Mouse (Mus musculus): ENCODE measurements around the gene Gdpd5. TPM values are rescaled to one million over a fixed set of nuclear protein-coding genes. Genes with fewer than 3 reads are reported as not detected.
"Not testable (repeated sequence)": the region's sequence is repeated elsewhere in the genome, so short reads cannot be mapped to it uniquely, and the experiment has no call there.

Gdpd5 gene
- polyA plus RNA-seq, 1 experiment from 2014 or later: 21.4 TPM

GRCm38 (mm10) chr7:99355731-99356131 lies 25.5 kb upstream of the Gdpd5 start:
- H3K4me3 ChIP-seq: peak overlapping the region; percentile 45

GRCm38 (mm10) chr7:99356244-99356930 lies 24.8 kb upstream of the Gdpd5 start:
- Histone ChIP-seq H3K27ac (replicated peaks) (peak overlapping the region; percentile 96), H3K36me3 (replicated peaks) (no peaks in the 10 kb centered on the region), H3K4me1 (peaks cover 90% of the 10 kb centered on the region), H3K4me3 (peak overlapping the region; percentile 45), H3K27me3 (replicated peaks; ENCODE audit: low read depth, poor library complexity, severe bottlenecking) (no peaks in the 10 kb centered on the region), H3K9me3 (no peaks in the 10 kb centered on the region)
- DNase-seq (ENCODE audit: low spot score): peak; percentile 36
- WGBS: 25% methylated on average over 9 of the region's 9 CpGs

More at GRCm38 (mm10) chr7:99355731-99356131, 25.5 kb upstream of the Gdpd5 start:
- Histone ChIP-seq H3K27ac (replicated peaks) (peak overlapping the region; percentile 96), H3K27me3 (replicated peaks; ENCODE audit: low read depth, poor library complexity, severe bottlenecking) (no peaks in the 10 kb centered on the region), H3K9me3 (no peaks in the 10 kb centered on the region), H3K36me3 (replicated peaks) (peaks cover 5% of the 10 kb centered on the region), H3K4me1 (peaks cover 90% of the 10 kb centered on the region)
- 4% methylated on average over 7 of the region's 7 CpGs for WGBS
- DNase-seq (ENCODE audit: low spot score): peak; percentile 86

GRCm38 (mm10) chr7:99357201-99357600 lies 24.0 kb upstream of the Gdpd5 start:
- WGBS: 68% methylated on average over 7 of the region's 7 CpGs
- no peak for DNase-seq (ENCODE audit: low spot score)
- Histone ChIP-seq H3K27ac (replicated peaks) (peak overlapping the region; percentile 96), H3K9me3 (no peaks in the 10 kb centered on the region), H3K4me1 (peaks cover 85% of the 10 kb centered on the region), H3K4me3 (no peak overlapping the region), H3K27me3 (replicated peaks; ENCODE audit: low read depth, poor library complexity, severe bottlenecking) (no peaks in the 10 kb centered on the region), H3K36me3 (replicated peaks) (no peaks in the 10 kb centered on the region)

GRCm38 (mm10) chr7:99358371-99358770 lies 22.8 kb upstream of the Gdpd5 start:
- Histone ChIP-seq H3K4me3 (no peak overlapping the region), H3K9me3 (peaks cover 3% of the 10 kb centered on the region; the same call in 1 of the 2 replicates), H3K27me3 (replicated peaks; ENCODE audit: low read depth, poor library complexity, severe bottlenecking) (no peaks in the 10 kb centered on the region), H3K27ac (replicated peaks) (peak overlapping the region; percentile 48), H3K4me1 (peaks cover 74% of the 10 kb centered on the region), H3K36me3 (replicated peaks) (no peaks in the 10 kb centered on the region)
- WGBS: 88% methylated on average over 8 of the region's 8 CpGs
- no peak for DNase-seq (ENCODE audit: low spot score)

- Histone ChIP-seq H3K36me3 (replicated peaks) (no peaks in the 10 kb centered on the region), H3K4me1 (peaks cover 67% of the 10 kb centered on the region), H3K27me3 (replicated peaks; ENCODE audit: low read depth, poor library complexity, severe bottlenecking) (no peaks in the 10 kb centered on the region), H3K27ac (replicated peaks) (peak overlapping the region; percentile 94), H3K4me3 (peak overlapping the region; percentile 41), H3K9me3 (peaks cover 5% of the 10 kb centered on the region; the same call in 1 of the 2 replicates)
- WGBS: 6% methylated on average over 10 of the region's 10 CpGs
- peak; percentile 96 for DNase-seq (ENCODE audit: low spot score)
Measured at GRCm38 (mm10) chr7:99360021-99360802, 21.0 kb upstream of the Gdpd5 start.

GRCm38 (mm10) chr7:99360803-99361414 lies 20.3 kb upstream of the Gdpd5 start:
- 12% methylated on average over 8 of the region's 8 CpGs for WGBS
- H3K9me3 ChIP-seq: peaks cover 5% of the 10 kb centered on the region; the same call in 1 of the 2 replicates
- no peaks in the 10 kb centered on the region for H3K27me3 ChIP-seq (replicated peaks; ENCODE audit: low read depth, poor library complexity, severe bottlenecking)
- no peaks in the 10 kb centered on the region for H3K36me3 ChIP-seq (replicated peaks)
- peaks cover 60% of the 10 kb centered on the region for H3K4me1 ChIP-seq
- H3K4me3 ChIP-seq: peak overlapping the region; percentile 41
- H3K27ac ChIP-seq (replicated peaks): peak overlapping the region; percentile 94
- peak; percentile 66 for DNase-seq (ENCODE audit: low spot score)

- Histone ChIP-seq H3K4me1 (peaks cover 48% of the 10 kb centered on the region), H3K27ac (replicated peaks) (peak overlapping the region; percentile 94; the same call in 1 of the 2 replicates), H3K9me3 (peaks cover 5% of the 10 kb centered on the region; the same call in 1 of the 2 replicates), H3K4me3 (no peak overlapping the region), H3K36me3 (replicated peaks) (no peaks in the 10 kb centered on the region), H3K27me3 (replicated peaks; ENCODE audit: low read depth, poor library complexity, severe bottlenecking) (no peaks in the 10 kb centered on the region)
- WGBS: 96% methylated on average over 2 of the region's 2 CpGs
- DNase-seq (ENCODE audit: low spot score): no peak
Measured at GRCm38 (mm10) chr7:99362137-99362536, 19.1 kb upstream of the Gdpd5 start.

GRCm38 (mm10) chr7:99365069-99365468 lies 16.1 kb upstream of the Gdpd5 start:
- Histone ChIP-seq H3K27ac (replicated peaks) (peak overlapping the region; percentile 69; the same call in 1 of the 2 replicates), H3K9me3 (peaks cover 5% of the 10 kb centered on the region; the same call in 1 of the 2 replicates), H3K27me3 (replicated peaks; ENCODE audit: low read depth, poor library complexity, severe bottlenecking) (0 out of 2 replicates have a peak, but pooled peaks cover 3% of the 10 kb centered on the region), H3K4me3 (no peak overlapping the region), H3K36me3 (replicated peaks) (no peaks in the 10 kb centered on the region), H3K4me1 (peaks cover 28% of the 10 kb centered on the region)
- peak; percentile 77 for DNase-seq (ENCODE audit: low spot score)
- WGBS: 1% methylated on average over 5 of the region's 5 CpGs

GRCm38 (mm10) chr7:99366716-99367115 lies 14.5 kb upstream of the Gdpd5 start:
- Histone ChIP-seq H3K27ac (replicated peaks) (0 out of 2 replicates have a peak overlapping the region, but pooled peaks have one; percentile 8), H3K4me3 (no peak overlapping the region), H3K4me1 (peaks cover 16% of the 10 kb centered on the region), H3K9me3 (peaks cover 5% of the 10 kb centered on the region; the same call in 1 of the 2 replicates), H3K27me3 (replicated peaks; ENCODE audit: low read depth, poor library complexity, severe bottlenecking) (peaks cover 9% of the 10 kb centered on the region; the same call in 1 of the 2 replicates), H3K36me3 (replicated peaks) (no peaks in the 10 kb centered on the region)
- WGBS: 74% methylated on average over 6 of the region's 6 CpGs
- DNase-seq (ENCODE audit: low spot score): no peak

GRCm38 (mm10) chr7:99374325-99374724 lies 6.9 kb upstream of the Gdpd5 start:
- H3K27me3 ChIP-seq (replicated peaks; ENCODE audit: low read depth, poor library complexity, severe bottlenecking); H3K27ac ChIP-seq (replicated peaks); H3K4me3 ChIP-seq; H3K9me3 ChIP-seq; DNase-seq (ENCODE audit: low spot score); H3K36me3 ChIP-seq (replicated peaks): not testable (repeated sequence)
- H3K4me1 ChIP-seq: peaks cover 13% of the 10 kb centered on the region
- 62% methylated on average over 3 of the region's 3 CpGs for WGBS

- peaks cover 8% of the 10 kb centered on the region; the same call in 1 of the 2 replicates for H3K27me3 ChIP-seq (replicated peaks; ENCODE audit: low read depth, poor library complexity, severe bottlenecking)
- 6% methylated on average over 4 of the region's 4 CpGs for WGBS
- H3K9me3 ChIP-seq: no peaks in the 10 kb centered on the region
- no peak overlapping the region for H3K27ac ChIP-seq (replicated peaks)
- DNase-seq (ENCODE audit: low spot score): peak; percentile 77
- no peaks in the 10 kb centered on the region for H3K36me3 ChIP-seq (replicated peaks)
- H3K4me1 ChIP-seq: peaks cover 23% of the 10 kb centered on the region
- no peak overlapping the region for H3K4me3 ChIP-seq
Measured at GRCm38 (mm10) chr7:99375455-99375854, 5.8 kb upstream of the Gdpd5 start.

- Histone ChIP-seq H3K4me3 (no peak overlapping the region), H3K27ac (replicated peaks) (peak overlapping the region; percentile 52), H3K36me3 (replicated peaks) (no peaks in the 10 kb centered on the region), H3K9me3 (no peaks in the 10 kb centered on the region), H3K4me1 (peaks cover 50% of the 10 kb centered on the region), H3K27me3 (replicated peaks; ENCODE audit: low read depth, poor library complexity, severe bottlenecking) (peaks cover 20% of the 10 kb centered on the region)
- DNase-seq (ENCODE audit: low spot score): no peak
- WGBS: 46% methylated on average over 8 of the region's 8 CpGs
Measured at GRCm38 (mm10) chr7:99378870-99379269, 2.3 kb upstream of the Gdpd5 start.

Measured in embryonic facial prominence, embryonic 10.5 days (tissue).